Mouse (Mus musculus) limb, embryonic 15.5 days (tissue): ENCODE results near the gene Siah2. TPM values are rescaled to one million over a fixed set of nuclear protein-coding genes. Genes with fewer than 3 reads are reported as not detected.

Source experiments
- ATAC-seq: fragments of 200-750 bp; cut with Nextera tagmentation; 2 replicates; pipeline ENCODE4 v1.8.0; 2017; ENCODE audit warnings: low read depth, moderate TSS enrichment; ENCODE audit not compliant: insufficient number of reproducible peaks, low FRiP score, low TSS enrichment
- H3K27ac ChIP-seq: fragments of 300-500 bp; sonication (generic); 2 replicates; pipeline ENCODE4 v1.5.1; 2015; ENCODE audit warnings: moderate library complexity, mild to moderate bottlenecking, inconsistent platforms
- H3K27me3 ChIP-seq: fragments of 300-500 bp; sonication (generic); 2 replicates; pipeline ENCODE4 v1.6.1; 2015; ENCODE audit warnings: inconsistent platforms
- H3K36me3 ChIP-seq: fragments of 300-500 bp; sonication (generic); 2 replicates; pipeline ENCODE4 v1.6.1; 2015; ENCODE audit warnings: inconsistent platforms
- H3K4me1 ChIP-seq: fragments of 300-500 bp; sonication (generic); 2 replicates; pipeline ENCODE4 v1.6.1; 2015; ENCODE audit warnings: inconsistent platforms
- H3K4me2 ChIP-seq: fragments of 300-500 bp; sonication (generic); 2 replicates; pipeline ENCODE4 v1.6.1; 2015; ENCODE audit warnings: mild to moderate bottlenecking, inconsistent platforms
- H3K4me3 ChIP-seq: fragments of 300-500 bp; sonication (generic); 2 replicates; pipeline ENCODE4 v1.5.1; 2015; ENCODE audit warnings: mild to moderate bottlenecking, inconsistent platforms
- H3K9ac ChIP-seq: fragments of 300-500 bp; sonication (generic); 2 replicates; pipeline ENCODE4 v1.6.1; 2015; ENCODE audit warnings: inconsistent platforms
- H3K9me3 ChIP-seq: fragments of 300-500 bp; sonication (generic); 2 replicates; pipeline ENCODE4 v1.6.1; 2016; ENCODE audit warnings: inconsistent platforms
- WGBS: fragments of 180-500 bp; shearing (Covaris S2); methylation state at CpG from one replicate; pipeline ENCODE4 v1.1.7; 2015; 5-methylcytosine and 5-hydroxymethylcytosine counted together
- polyA plus RNA-seq: library from polyadenylated mRNA; unstranded; fragments of >200 nt; fragmentation: Nextera tagmentation; extraction: Ambion mirVana; gene quantifications from 2 replicates; pipeline ENCODE4 v1.2.1, GENCODE M21; 2015

Siah2 gene
- polyA plus RNA-seq, 1 experiment from 2014 or later, result 5.6 TPM

- no peak for ATAC-seq
Measured at GRCm38 (mm10) chr3:58716705-58717104, 24.5 kb upstream of the Siah2 start.

GRCm38 (mm10) chr3:58714767-58715166 is 22.6 kb upstream of the Siah2 start:
- H3K27me3 ChIP-seq, result no peaks in the 10 kb centered on the region
- no peak overlapping the region for H3K4me3 ChIP-seq
- no peaks in the 10 kb centered on the region for H3K9me3 ChIP-seq
- 73% methylated on average over 2 of the region's 2 CpGs for WGBS
- H3K36me3 ChIP-seq, result no peaks in the 10 kb centered on the region
- no peaks in the 10 kb centered on the region for H3K4me1 ChIP-seq
- H3K9ac ChIP-seq, result no peak overlapping the region
- H3K4me2 ChIP-seq, result no peak overlapping the region
- ATAC-seq, result no peak
- H3K27ac ChIP-seq, result no peak overlapping the region

More at GRCm38 (mm10) chr3:58716705-58717104, 24.5 kb upstream of the Siah2 start:
- Histone ChIP-seq H3K4me2 (no peak overlapping the region), H3K9me3 (no peaks in the 10 kb centered on the region), H3K4me1 (no peaks in the 10 kb centered on the region), H3K4me3 (no peak overlapping the region), H3K9ac (no peak overlapping the region), H3K27me3 (no peaks in the 10 kb centered on the region), H3K27ac (no peak overlapping the region), H3K36me3 (no peaks in the 10 kb centered on the region)
- 84% methylated on average over 2 of the region's 2 CpGs for WGBS

DNA sequence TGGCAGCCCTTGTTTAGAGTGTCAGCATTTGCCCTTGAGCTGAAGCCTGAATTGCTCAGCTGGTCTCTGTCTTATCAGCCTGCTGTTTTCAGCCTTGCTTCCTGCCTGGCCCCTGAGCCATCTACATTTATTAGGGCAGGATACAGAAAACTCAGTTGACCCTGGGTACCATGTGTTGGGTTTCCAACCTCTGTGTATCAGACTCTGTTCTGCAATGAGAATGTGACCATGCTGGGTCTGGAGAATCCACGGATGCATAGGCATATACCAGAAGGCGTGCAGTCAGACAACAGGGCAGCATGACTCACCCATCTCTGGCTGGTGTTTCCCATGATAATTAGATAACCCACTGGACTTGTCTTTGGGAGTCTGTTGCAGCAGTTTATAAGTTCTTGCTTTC is 21.8 kb upstream of the Siah2 start:
- WGBS, result 58% methylated on average over 2 of the region's 2 CpGs
- no peaks in the 10 kb centered on the region for H3K36me3 ChIP-seq
- H3K9me3 ChIP-seq, result no peaks in the 10 kb centered on the region
- no peak overlapping the region for H3K4me3 ChIP-seq
- H3K9ac ChIP-seq, result no peak overlapping the region
- H3K27me3 ChIP-seq, result no peaks in the 10 kb centered on the region
- H3K27ac ChIP-seq, result no peak overlapping the region
- H3K4me2 ChIP-seq, result no peak overlapping the region
- no peaks in the 10 kb centered on the region for H3K4me1 ChIP-seq
- no peak for ATAC-seq

GRCm38 (mm10) chr3:58713191-58713590 is 21.0 kb upstream of the Siah2 start:
- H3K9me3 ChIP-seq, result no peaks in the 10 kb centered on the region
- no peaks in the 10 kb centered on the region for H3K27me3 ChIP-seq
- H3K4me3 ChIP-seq, result no peak overlapping the region
- H3K4me2 ChIP-seq, result no peak overlapping the region
- no peaks in the 10 kb centered on the region for H3K4me1 ChIP-seq
- H3K27ac ChIP-seq, result no peak overlapping the region
- no peak overlapping the region for H3K9ac ChIP-seq
- no peaks in the 10 kb centered on the region for H3K36me3 ChIP-seq
- ATAC-seq, result no peak
- 75% methylated on average over 4 of the region's 4 CpGs for WGBS

- ATAC-seq, result no peak
- 70% methylated on average over 4 of the region's 4 CpGs for WGBS
- no peaks in the 10 kb centered on the region for H3K4me1 ChIP-seq
Measured at GRCm38 (mm10) chr3:58704547-58704946, 12.3 kb upstream of the Siah2 start.

DNA sequence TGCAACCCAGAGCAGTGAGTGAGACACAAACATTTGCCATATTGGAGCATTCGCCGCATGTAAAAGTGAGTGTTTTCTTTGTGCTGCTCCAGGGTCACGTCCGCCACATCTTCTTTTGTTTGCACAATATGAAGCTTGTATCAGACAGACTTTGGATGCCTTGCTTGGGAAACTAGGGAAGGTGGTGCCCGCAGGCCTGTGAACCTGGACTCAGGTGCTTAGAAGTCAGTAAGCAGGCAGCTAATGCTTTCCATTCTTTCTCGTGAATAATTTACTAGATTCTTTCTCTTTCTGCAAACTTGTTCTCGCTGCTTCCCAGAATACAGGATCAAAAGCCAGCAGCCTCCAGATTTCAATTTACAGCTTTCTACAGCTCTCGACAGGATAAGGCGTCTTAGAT is 11.5 kb upstream of the Siah2 start:
- H3K27me3 ChIP-seq, result no peaks in the 10 kb centered on the region
- no peaks in the 10 kb centered on the region for H3K4me1 ChIP-seq
- no peak for ATAC-seq
- no peak overlapping the region for H3K4me3 ChIP-seq
- no peaks in the 10 kb centered on the region for H3K9me3 ChIP-seq
- H3K9ac ChIP-seq, result no peak overlapping the region
- no peak overlapping the region for H3K4me2 ChIP-seq
- H3K27ac ChIP-seq, result no peak overlapping the region
- 72% methylated on average over 9 of the region's 9 CpGs for WGBS
- H3K36me3 ChIP-seq, result no peaks in the 10 kb centered on the region

More at GRCm38 (mm10) chr3:58704547-58704946, 12.3 kb upstream of the Siah2 start:
- Histone ChIP-seq H3K36me3 (no peaks in the 10 kb centered on the region), H3K9me3 (no peaks in the 10 kb centered on the region), H3K27me3 (no peaks in the 10 kb centered on the region), H3K4me3 (no peak overlapping the region), H3K4me2 (no peak overlapping the region), H3K9ac (no peak overlapping the region), H3K27ac (no peak overlapping the region)

GRCm38 (mm10) chr3:58702329-58702728 is 10.1 kb upstream of the Siah2 start:
- Histone ChIP-seq H3K9ac (no peak overlapping the region), H3K4me3 (no peak overlapping the region), H3K9me3 (no peaks in the 10 kb centered on the region), H3K27me3 (no peaks in the 10 kb centered on the region), H3K27ac (no peak overlapping the region), H3K4me1 (no peaks in the 10 kb centered on the region), H3K4me2 (no peak overlapping the region), H3K36me3 (no peaks in the 10 kb centered on the region)
- 93% methylated on average over 1 of the region's 1 CpGs for WGBS
- no peak for ATAC-seq

- no peaks in the 10 kb centered on the region for H3K36me3 ChIP-seq
- no peak overlapping the region for H3K9ac ChIP-seq
- H3K27me3 ChIP-seq, result no peaks in the 10 kb centered on the region
- no peak for ATAC-seq
- no peaks in the 10 kb centered on the region for H3K9me3 ChIP-seq
- H3K4me1 ChIP-seq, result no peaks in the 10 kb centered on the region
- no peak overlapping the region for H3K4me3 ChIP-seq
- no peak overlapping the region for H3K4me2 ChIP-seq
- H3K27ac ChIP-seq, result no peak overlapping the region
- WGBS, result 81% methylated on average over 1 of the region's 1 CpGs
Measured at GRCm38 (mm10) chr3:58701441-58701840, 9.2 kb upstream of the Siah2 start.

- WGBS, result 77% methylated on average over 4 of the region's 4 CpGs
- no peak overlapping the region for H3K4me3 ChIP-seq
- H3K9ac ChIP-seq, result no peak overlapping the region
- no peak overlapping the region for H3K27ac ChIP-seq
- ATAC-seq, result no peak
- no peaks in the 10 kb centered on the region for H3K4me1 ChIP-seq
- H3K4me2 ChIP-seq, result no peak overlapping the region
- H3K27me3 ChIP-seq, result no peaks in the 10 kb centered on the region
- no peaks in the 10 kb centered on the region for H3K9me3 ChIP-seq
- no peaks in the 10 kb centered on the region for H3K36me3 ChIP-seq
Measured at GRCm38 (mm10) chr3:58697926-58698325, 5.7 kb upstream of the Siah2 start.

DNA sequence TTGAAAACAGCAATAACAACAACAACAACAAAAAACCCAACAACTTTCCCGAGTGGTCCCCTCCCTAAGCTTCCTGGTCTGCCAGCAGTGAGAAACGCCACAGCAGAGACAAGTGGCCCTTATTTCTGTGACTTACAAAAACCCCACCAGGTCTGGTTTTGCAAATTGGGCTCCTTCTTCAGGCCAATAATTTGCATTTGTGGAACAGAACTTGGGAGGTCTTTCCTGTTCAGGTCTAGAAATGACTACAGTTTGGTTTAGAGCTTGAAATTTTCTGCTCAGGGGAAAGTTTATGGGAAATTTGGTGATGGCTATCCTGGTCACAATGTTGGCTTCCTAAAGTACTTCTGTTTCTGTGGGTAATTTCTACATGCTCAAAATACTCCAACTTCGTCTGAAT is 4.6 kb upstream of the Siah2 start:
- no peak overlapping the region for H3K4me3 ChIP-seq
- no peak overlapping the region for H3K27ac ChIP-seq
- H3K27me3 ChIP-seq, result no peaks in the 10 kb centered on the region
- H3K9me3 ChIP-seq, result no peaks in the 10 kb centered on the region
- H3K36me3 ChIP-seq, result no peaks in the 10 kb centered on the region
- H3K9ac ChIP-seq, result no peak overlapping the region
- ATAC-seq, result no peak
- H3K4me2 ChIP-seq, result no peak overlapping the region
- H3K4me1 ChIP-seq, result peaks cover 5% of the 10 kb centered on the region; the same call in 1 of the 2 replicates
- 60% methylated on average over 3 of the region's 3 CpGs for WGBS

DNA sequence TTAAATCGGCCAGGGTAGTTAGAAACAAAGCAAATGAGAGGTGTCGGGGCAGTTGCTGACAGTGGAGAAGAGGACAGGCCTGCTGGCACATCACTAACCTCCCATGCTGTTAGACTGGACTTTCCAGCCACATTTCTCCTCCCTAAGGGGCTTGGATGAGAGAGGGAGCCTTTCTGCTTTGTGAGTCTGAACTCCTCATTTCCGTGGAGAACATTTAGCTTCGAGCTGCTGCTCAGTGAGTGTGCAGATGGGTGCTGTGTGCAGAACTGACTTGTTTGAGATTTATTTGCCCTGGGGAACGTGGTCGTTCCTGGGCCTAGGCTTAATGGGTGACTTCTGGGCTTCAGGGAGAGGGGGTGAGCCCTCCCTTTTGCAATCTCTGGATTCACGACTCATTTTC is 3.3 kb upstream of the Siah2 start:
- Histone ChIP-seq H3K9me3 (no peaks in the 10 kb centered on the region), H3K36me3 (no peaks in the 10 kb centered on the region), H3K9ac (no peak overlapping the region), H3K4me2 (no peak overlapping the region), H3K4me1 (peaks cover 6% of the 10 kb centered on the region), H3K4me3 (no peak overlapping the region), H3K27me3 (no peaks in the 10 kb centered on the region), H3K27ac (no peak overlapping the region)
- 29% methylated on average over 7 of the region's 7 CpGs for WGBS
- no peak for ATAC-seq

DNA sequence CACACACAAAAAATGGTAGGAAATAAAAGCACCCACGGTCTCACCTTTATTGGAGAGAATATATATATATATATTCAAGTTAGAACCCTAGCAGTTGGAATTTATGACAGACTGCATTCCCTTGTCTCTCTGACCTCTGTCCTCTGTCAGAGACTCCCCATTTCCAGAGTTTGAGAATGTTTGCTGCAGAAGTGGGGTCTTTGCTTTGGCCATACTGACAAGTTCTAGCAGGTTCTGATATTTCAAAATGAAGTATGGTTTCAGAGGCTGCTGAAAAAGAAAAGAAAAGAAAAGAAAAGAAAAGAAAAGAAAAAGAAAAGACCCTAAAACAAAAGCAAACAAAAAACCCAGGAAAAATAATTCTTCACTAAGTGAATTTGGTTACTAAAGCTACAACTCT is 2.8 kb upstream of the Siah2 start:
- Histone ChIP-seq H3K27me3 (no peaks in the 10 kb centered on the region), H3K36me3 (no peaks in the 10 kb centered on the region), H3K27ac (no peak overlapping the region), H3K9ac (no peak overlapping the region), H3K4me3 (no peak overlapping the region), H3K9me3 (no peaks in the 10 kb centered on the region), H3K4me1 (peaks cover 9% of the 10 kb centered on the region), H3K4me2 (no peak overlapping the region)
- no peak for ATAC-seq
- 83% methylated on average over 1 of the region's 1 CpGs for WGBS

DNA sequence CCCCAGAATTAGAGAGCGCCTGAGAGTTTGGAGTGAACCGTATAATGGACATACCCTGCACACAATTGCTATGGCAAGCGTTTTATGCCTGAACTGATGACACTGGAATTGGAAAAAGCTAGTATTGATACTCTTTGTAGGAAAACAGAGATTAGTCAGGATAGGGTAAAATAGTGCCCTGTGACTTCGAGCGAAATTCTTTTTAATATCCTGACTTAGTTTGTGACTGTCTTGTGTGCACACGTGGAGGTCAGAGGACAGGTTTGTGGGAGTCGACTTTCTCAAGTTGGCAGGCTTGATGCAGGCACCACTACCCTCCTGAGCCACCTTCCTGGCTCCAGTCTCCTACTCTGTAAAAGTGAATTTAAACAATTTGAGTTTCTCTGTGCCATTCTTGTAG is 1.1 kb upstream of the Siah2 start:
- Histone ChIP-seq H3K36me3 (no peaks in the 10 kb centered on the region), H3K4me3 (no peak overlapping the region), H3K9ac (no peak overlapping the region), H3K9me3 (no peaks in the 10 kb centered on the region), H3K27ac (no peak overlapping the region), H3K4me2 (no peak overlapping the region), H3K4me1 (peaks cover 17% of the 10 kb centered on the region), H3K27me3 (no peaks in the 10 kb centered on the region)
- WGBS, result 82% methylated on average over 7 of the region's 7 CpGs
- ATAC-seq, result no peak
